8 mouse cellular contexts compared by ENCODE assay signal in genomic region chr2:116062251-116062651, GRCm38 (mm10). TPM values are rescaled to one million over a fixed set of nuclear protein-coding genes. Genes with fewer than 3 reads are reported as not detected.
DNase-seq lines count a peak whose midpoint lies in the region; ATAC-seq lines count a peak whose summit lies in the region.

No protein-coding gene starts in this region.

- H3K9ac ChIP-seq in heart, embryonic 11.5 days (ENCODE audit: low read depth, low read length), result peak overlapping the region; percentile 99
- H3K9ac ChIP-seq in midbrain, embryonic 15.5 days, result peak overlapping the region; percentile 64

- H3K9me3 ChIP-seq in heart, embryonic 11.5 days (replicated peaks; ENCODE audit: control insufficient read depth, low read length), result no peaks in the 10 kb centered on the region
- no peaks in the 10 kb centered on the region for H3K9me3 ChIP-seq in limb, embryonic 10.5 days (replicated peaks)
- H3K9me3 ChIP-seq in midbrain, embryonic 15.5 days, result no peaks in the 10 kb centered on the region

- no peaks in the 10 kb centered on the region for H3K27me3 ChIP-seq in heart, embryonic 11.5 days (ENCODE audit: control insufficient read depth, insufficient read depth, low read length)
- H3K27me3 ChIP-seq in limb, embryonic 10.5 days (ENCODE audit: low read depth, poor library complexity, severe bottlenecking), result peaks cover 26% of the 10 kb centered on the region; the same call in 1 of the 2 replicates
- H3K27me3 ChIP-seq in midbrain, embryonic 15.5 days (replicated peaks), result peaks cover 14% of the 10 kb centered on the region

- WGBS in heart, embryonic 11.5 days (ENCODE audit: insufficient replicate concordance), result under 1% methylated on average over 20 of the region's 20 CpGs
- under 1% methylated on average over 20 of the region's 20 CpGs for WGBS in limb, embryonic 10.5 days
- under 1% methylated on average over 20 of the region's 20 CpGs for WGBS in midbrain, embryonic 15.5 days

- peak overlapping the region; percentile 98 for H3K27ac ChIP-seq in heart, embryonic 11.5 days (ENCODE audit: low read depth, low read length)
- peak overlapping the region; percentile 93 for H3K27ac ChIP-seq in limb, embryonic 10.5 days
- peak overlapping the region; percentile 88 for H3K27ac ChIP-seq in midbrain, embryonic 15.5 days

- peak overlapping the region; percentile 91 for H3K4me2 ChIP-seq in heart, embryonic 11.5 days
- H3K4me2 ChIP-seq in midbrain, embryonic 15.5 days, result peak overlapping the region; percentile 82

- 0 out of 2 replicates have a peak, but pooled peaks cover 3% of the 10 kb centered on the region for H3K36me3 ChIP-seq in heart, embryonic 11.5 days (ENCODE audit: control insufficient read depth, insufficient read depth, low read length)
- peaks cover 38% of the 10 kb centered on the region for H3K36me3 ChIP-seq in limb, embryonic 10.5 days
- no peaks in the 10 kb centered on the region for H3K36me3 ChIP-seq in midbrain, embryonic 15.5 days (replicated peaks)

- no peak for ATAC-seq in heart, embryonic 11.5 days (replicated peaks; ENCODE audit: insufficient number of reproducible peaks, low FRiP score, low TSS enrichment)
- no peak for ATAC-seq in midbrain, embryonic 15.5 days (replicated peaks)

- peak overlapping the region; percentile 63 for H3K4me3 ChIP-seq in heart, embryonic 11.5 days (ENCODE audit: low read depth, low read length)
- peak overlapping the region; percentile 77 for H3K4me3 ChIP-seq in limb, embryonic 10.5 days
- H3K4me3 ChIP-seq in midbrain, embryonic 15.5 days, result peak overlapping the region; percentile 51

- H3K4me1 ChIP-seq in heart, embryonic 11.5 days (ENCODE audit: control insufficient read depth, insufficient read depth, low read length), result peaks cover 23% of the 10 kb centered on the region
- peaks cover 65% of the 10 kb centered on the region for H3K4me1 ChIP-seq in limb, embryonic 10.5 days
- H3K4me1 ChIP-seq in midbrain, embryonic 15.5 days, result peaks cover 42% of the 10 kb centered on the region

- DNase-seq in urinary bladder, postnatal 14 days (ENCODE audit: low spot score), result peak; percentile 23
- no peak for DNase-seq in urinary bladder, adult 2 months (ENCODE audit: low spot score)
- DNase-seq in limb, embryonic 10.5 days (ENCODE audit: low spot score), result peak; percentile 68
- DNase-seq in cerebellum, adult 8-10 months, result no peak
- no peak for DNase-seq in frontal cortex, postnatal 14 days (ENCODE audit: low spot score in 2 of 2)
- no peak for DNase-seq in cerebellum, postnatal 36 days

RNA-seq across cellular contexts. Expression of gene Meis2, which starts 3.4 kb away (rescaled TPM):
- polyA plus RNA-seq in urinary bladder, adult 2 months (2012; rRNA removed), result 40.7 and 60.6 TPM in 2 replicates
- 50.5 and 59.8 TPM in 2 replicates for polyA plus RNA-seq in heart, embryonic 11.5 days (2014; fragmentation: Nextera tagmentation; extraction: Ambion mirVana)
- 63.2 and 65.7 TPM in 2 replicates for polyA plus RNA-seq in limb, embryonic 10.5 days (2016; fragmentation: Nextera tagmentation; extraction: Ambion mirVana)
- 74.1 and 86.9 TPM in 2 replicates for polyA plus RNA-seq in midbrain, embryonic 15.5 days (2015; fragmentation: Nextera tagmentation; extraction: Ambion mirVana)

Comparison
In these comparisons a context has a peak if more than half of its experiments do, and no peak if none do; other contexts are left out.
1. DNase-seq: peak in urinary bladder, postnatal 14 days (single experiment) and limb, embryonic 10.5 days (single experiment); none in urinary bladder, adult 2 months (single experiment), cerebellum, adult 8-10 months (single experiment), frontal cortex, postnatal 14 days (0 of 2) and cerebellum, postnatal 36 days (0 of 2).
2. Peak in every context shown above with its lines, with median percentiles within 50 percentile points of each other: H3K27ac ChIP-seq and H3K4me3 ChIP-seq.